Mouse (Mus musculus): ENCODE measurements at regions not wholly inside any gene's neighbourhood (a gene's known extent, or its start where the extent isn't known, plus 50 kb on each side); places are given as distances from the start of the nearest gene placed in this dataset.
"Not testable (repeated sequence)": the region's sequence is repeated elsewhere in the genome, so short reads cannot be mapped to it uniquely, and the experiment has no call there.

DNA sequence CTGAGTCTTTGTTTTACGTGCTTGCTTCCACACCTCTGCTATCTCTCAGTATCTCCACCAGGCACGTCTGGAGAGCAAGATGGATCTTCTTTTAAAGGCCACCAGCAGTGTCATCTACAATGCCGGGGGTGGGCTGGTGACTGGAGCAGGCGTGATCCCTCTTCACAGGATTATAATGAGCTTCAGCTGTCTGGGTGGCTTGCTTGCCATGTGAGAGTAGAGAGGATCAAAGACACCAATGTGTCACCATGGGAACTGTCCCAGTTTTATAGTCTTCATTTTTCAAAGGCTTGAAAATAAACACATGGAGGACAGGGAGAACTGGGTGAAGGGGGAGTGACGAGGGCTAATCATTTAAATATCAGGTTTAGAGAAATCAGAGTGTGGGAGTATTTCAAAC, 131.6 kb upstream of the Klf4 start:
- peak; percentile 65 for DNase-seq

DNA sequence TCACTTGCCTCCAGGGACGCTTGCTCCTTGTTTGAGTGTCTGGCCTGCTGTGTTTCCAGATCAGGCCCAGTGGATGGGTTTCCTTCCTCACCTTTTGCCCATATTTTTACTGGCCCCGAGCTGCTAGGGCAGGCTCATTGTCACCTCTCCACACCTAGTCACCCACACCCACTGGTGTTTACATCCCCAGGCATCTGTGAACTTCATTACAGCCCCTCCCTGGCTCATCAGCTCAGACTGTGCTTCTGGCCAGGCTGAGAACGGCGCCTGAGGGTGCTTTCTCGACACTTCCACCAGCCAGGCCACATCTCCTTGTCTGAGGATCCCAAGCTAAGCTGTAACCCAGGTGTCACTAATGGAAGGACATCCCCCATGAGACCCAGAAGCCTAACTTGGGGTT, 129.8 kb upstream of the Klf4 start:
- DNase-seq: no peak

DNA sequence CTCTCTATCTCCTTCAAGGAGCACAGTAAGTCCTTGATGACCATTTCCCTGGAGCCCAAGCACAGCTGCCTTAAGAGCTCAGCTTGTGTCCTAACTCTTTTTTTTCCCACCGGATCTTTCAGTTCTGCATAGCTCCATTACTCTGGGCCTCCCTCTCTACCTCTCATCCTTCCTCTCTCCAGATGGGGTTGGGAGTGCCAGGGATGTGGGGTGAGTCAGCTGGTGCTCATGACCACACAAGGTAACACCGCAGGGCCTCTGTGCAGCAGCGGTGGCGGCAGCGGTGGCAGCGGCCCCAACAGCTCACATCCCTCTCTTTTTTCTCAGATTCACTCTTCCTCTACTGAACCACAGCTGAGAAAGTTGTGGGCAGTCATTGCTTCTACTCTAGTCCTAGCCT, 126.6 kb upstream of the Klf4 start:
- no peak for DNase-seq

DNA sequence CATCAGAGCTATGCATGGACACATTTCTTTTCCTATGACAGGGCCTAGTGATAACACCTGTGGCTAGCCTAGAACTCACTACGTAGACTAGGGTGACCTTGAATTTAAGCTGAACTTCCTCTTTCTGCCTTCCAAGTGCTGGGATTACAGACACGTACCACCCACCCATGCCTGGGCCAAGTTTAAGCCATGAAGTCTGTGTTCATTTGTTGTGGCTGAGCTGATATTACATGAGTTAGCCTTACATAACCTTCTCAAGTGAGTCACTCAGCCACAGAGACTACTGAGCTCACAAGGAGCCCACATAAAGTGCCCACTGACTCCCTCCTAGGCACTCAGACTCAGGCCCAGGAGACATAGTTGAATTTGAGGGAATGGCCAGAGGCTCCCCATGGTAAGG, 123.1 kb upstream of the Klf4 start:
- DNase-seq: no peak

DNA sequence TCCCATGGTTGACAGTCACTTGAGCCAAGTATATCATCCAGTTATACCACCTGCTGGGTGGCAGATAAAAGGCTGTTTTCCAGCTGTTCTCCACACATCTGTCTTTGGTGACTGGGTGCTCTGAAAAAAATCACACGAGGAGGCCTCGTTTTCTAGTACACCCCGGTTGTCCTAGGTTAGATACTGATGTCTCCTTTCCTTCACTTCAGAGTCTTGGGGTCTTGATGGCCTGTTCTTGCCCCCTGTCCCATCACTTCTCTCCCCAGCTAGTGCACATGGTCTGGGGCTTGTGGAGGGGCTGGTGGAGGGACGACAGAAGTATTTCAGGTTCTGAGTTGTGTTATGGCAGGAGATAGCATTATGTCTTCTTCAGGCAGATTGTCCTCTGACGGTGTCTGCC, 120.4 kb upstream of the Klf4 start:
- DNase-seq: no peak

DNA sequence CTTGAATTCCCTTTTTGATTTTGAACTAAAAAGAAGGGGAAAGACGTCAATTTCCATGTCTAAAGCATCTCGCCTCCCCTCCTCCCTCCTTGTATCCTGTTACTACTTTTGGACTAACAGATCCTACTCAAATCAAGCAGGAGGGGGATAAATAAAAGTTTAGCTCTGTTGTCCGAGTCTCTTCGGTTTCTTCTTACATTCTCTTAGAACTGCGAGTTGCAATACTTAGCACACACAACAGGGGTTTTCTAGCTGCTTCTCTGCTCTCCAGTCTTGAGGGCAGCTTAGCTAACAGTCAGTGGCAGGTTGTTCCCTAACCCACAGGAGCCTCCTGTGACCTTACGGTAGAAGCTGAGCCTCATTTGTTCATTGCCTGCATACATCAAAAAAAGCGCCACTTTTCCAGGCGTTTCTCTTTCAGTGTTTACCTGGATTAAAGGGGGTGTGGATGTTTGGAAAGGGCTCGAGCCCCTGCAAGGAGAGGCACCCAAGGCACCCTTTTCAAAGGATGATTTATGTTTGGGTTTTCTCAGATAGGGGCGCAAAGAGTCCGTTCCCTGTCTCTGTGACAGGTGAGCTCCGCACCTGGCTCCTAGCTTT, 119.6 kb upstream of the Klf4 start:
- DNase-seq: no peak

DNA sequence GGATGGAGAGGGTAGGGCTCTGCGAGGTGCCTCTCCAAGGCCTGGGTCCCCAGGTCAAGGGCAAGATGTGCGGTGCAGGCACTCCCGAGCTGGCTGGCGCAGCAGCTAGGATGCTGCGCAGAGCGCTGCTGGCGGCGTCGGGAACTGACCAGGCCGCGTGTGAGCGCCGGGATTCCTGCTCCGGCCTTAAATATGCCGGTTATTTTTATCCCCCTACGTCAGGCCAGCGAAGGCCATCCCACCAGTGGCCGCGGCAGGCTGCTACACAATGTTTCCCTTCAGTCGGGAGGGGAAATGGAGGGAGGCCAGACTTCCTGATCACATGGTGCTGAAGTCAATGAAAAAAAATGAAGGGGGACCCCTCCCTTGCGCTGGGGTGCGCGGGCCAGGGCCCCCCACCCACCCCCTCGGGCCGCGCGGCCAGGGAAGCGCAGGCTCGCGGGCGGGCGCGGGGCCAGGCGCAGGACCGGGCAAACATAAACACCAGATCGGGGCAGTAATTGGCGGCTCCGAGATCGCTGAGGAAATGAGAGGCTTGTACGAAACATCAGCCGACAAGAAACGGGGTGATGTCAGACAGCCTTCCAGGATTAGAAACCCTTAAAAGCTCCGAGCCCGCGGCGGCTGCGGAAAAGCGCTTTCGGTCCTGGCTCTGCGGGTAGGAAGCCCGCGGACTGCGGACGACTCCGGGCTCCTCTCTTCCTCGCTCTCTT, 118.9 kb upstream of the Klf4 start:
- peak; percentile 91 for DNase-seq

DNA sequence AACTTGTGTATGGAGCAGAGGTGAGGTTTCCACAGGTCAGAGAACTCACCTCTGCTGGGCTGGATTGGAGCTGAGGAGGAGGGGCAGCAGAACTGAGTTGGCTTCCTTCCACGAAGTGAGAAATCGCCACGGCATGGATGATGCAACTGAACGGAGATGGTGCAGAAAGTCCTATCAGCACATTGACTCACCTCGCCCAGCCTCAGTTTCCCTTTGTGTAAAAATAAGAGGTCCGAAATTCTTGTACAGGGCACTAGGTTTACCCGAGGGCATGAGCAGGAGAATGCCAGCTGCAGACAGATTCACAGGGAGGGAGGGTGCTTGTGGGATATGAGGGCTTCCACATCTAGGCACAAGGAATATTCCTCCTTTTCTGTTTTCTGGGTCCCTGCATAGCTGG, 117.9 kb upstream of the Klf4 start:
- DNase-seq: no peak

DNA sequence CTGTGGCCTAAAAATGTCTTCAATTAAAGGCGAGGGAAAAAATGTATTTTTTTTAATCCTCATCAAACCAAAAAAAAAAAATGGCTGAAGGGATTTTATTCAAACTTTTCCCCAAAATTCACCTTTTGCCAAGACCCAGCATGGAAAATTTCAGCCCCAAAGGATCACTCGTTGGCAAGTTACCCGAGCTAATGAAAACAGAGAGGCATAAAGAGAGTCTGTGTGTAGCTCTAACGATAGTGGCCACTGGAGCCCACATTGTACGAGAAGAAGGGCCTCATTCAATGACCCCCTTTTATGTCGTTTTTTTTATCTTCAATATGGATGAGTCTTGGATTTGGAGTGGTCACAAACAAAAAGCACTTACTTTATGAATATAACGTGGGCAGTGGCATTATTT, 116.1 kb upstream of the Klf4 start:
- no peak for DNase-seq

DNA sequence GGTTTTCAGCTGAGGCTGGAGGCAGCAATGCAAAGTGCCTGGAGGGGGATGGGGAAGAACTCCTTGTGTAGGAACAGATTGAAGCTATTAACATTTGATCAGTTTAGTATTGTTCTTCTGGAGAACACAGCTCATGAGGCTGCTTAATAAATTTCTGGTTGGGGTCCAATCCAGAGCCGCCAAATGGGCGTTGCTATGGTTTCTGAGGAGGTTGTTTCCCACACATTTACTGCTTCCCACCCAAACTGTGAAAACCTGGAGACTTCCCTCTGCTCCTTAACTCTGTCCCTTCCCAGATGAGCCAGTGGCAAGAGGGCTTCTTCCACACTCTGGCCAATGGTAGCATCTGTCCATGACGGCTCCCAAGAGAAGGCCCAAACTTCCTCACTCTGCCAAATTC, 113.2 kb upstream of the Klf4 start:
- no peak for DNase-seq

DNA sequence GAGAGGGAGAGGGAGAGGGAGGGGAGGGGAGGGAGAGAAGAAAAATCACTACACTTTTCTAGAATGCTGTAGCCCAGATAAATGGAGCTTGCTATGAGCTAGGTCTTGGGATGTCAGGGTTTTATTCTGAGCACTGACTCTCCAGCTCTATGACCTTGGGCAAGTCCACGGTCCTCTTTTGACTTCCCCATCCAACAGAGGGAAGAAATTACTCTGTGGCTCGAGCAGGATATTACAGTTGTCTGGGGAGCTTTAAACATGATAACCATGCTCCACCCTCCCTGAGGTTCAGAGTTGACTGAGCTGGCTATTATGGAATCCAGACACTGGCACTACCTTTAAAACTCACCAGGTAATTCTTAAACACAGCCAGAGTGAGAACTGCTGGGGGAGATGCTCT, 112.6 kb upstream of the Klf4 start:
- no peak for DNase-seq

DNA sequence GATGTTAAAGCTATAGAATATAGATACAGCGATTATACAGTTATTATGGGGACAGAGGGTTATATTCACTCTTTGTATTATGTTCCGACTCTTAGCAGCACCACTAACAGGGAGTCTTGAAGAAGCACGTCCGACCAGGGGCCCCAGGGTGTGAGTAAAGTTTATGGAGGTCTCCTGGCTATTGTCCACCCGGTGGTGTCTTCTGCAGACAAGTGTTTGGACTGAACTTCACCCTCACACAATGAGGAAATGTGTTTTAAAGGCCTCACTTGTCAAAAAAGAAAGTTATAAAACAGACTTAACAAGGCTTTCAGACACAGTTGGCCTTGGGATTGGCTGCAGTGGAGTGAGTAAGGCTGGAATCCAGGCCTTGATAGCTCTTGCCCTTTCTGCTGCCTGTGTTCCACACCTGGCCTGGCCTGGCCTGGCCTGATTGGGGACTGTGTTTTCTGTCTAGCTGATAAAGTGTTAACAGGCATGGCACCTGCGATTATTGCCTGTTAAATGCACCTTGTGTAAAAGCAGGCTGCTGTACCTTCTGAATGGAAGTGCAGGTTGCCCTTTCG, 102.8 kb upstream of the Klf4 start:
- no peak for DNase-seq

DNA sequence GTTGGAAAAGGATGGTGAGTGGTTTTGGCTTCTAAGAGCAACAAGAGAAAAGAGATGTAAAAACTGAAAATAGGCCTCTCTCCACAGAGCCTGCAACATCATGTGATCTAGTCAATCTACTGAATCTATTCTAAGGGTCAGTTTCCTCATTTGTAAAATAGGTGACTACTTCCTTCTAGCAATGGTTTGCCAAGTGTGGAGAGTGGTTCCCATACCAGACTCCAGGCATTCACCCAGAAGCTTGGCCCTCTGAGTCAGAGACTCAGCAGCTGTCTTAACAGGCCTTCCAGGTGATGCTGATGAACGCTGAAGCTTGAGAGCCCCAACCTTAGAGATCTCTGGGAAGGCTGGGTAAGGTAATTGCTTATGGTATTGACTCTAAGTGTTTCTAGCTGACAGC, 98.9 kb upstream of the Klf4 start:
- no peak for DNase-seq

DNA sequence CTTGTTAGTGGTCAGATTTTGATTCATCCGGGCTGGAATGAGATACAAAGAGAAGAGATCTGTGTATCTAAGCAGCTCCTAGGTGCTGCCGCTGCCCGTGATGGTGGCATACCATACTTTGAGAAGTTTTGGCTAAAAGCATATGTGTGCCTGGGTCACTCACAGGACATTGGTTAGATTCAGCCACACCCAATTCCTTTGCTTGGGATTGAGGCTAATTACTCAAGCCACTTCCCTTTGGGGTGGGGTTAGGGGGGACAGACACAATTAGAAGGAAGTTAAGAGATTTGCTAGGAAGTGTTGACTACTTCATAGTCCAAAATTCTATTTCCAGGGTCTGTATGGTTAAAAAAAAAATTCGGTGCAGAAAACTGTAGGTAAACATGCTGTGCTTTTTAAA, 97.9 kb upstream of the Klf4 start:
- not testable (repeated sequence) for DNase-seq

DNA sequence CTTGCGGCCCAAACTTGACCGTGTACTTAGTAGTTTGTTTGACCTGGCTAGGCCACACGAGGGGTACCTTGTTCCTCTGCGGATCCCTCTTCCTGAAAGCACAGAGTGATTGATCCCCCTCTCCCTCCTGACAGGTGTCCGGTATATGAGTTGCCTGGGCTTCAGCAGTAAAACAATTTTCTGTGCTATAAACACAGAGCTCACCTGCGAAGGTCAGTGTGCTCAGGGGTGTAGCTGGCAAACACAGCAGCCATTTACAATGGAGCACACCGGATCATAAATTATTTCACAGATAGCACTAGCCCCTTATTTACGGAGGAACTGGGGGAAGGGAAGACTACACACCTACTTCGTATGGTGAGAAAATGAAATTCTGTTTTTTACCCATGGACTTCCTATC, 92.5 kb upstream of the Klf4 start:
- no peak for DNase-seq

DNA sequence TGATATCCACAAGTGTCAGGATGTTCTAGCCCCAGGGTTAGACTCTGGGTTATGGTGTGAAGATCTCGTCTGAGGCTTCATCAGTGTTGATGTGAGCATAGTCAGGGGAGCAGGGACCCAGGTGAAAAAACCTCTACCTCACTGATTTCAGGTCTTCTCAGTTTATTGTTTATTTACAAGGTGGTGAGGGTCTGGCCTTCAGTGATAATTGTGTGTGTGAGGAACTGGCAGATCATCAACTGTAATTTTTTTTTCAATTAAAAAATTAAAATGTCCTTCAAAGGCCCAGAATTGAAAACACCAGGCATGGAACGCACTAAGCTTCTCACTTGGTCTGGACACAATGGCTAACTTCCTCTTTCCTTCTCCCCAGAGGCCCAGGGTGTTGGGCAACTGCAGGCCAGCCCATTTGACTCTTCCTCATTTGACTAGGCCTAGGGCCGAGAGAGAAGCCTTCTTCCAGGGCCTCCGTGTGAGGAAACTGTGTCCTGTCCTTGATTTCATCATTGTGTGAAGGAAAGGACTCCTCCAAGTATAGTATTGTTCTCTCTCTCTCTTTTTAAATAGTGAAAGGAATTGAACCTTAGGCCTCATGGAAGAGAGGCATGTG, 91.0 kb upstream of the Klf4 start:
- peak; percentile 65 for DNase-seq

DNA sequence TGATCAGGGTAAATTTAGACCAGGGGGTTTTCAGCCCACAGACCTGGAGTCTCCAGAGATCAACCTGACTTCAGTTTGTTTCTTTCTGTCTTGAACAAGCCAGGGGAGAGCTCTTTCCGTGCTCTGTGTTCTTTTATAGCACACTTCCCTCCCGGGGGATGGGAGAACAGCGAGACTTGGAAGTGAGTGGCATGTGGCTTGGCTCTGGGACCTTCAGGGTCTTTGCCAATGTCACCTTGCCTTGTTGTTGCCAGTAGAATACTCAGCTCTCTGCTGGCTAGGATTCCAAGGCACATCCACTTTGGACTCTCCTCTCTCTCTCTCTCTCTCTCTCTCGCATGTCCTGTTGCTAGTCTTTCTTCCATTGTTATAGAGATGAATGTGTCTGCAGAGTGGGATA, 90.4 kb upstream of the Klf4 start:
- DNase-seq: no peak

DNA sequence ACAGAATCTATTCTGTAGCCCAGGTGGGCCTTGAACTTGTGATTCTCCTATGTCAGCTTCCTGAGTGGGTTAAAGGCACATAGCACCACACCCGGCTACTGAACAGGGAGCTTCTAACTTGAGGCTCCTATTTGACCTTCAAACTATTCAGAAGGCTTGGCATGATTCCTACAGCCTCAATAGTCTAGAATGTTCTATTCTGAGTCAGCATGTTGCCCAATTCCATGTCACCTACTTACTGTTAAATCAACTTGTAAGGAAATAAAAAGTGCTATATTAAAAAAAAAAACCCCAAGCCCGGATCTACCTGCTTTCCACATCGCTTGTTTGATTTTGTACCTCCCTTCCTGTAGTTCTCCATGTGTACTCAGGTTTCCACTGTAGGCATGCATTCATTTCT, 87.6 kb upstream of the Klf4 start:
- no peak for DNase-seq

DNA sequence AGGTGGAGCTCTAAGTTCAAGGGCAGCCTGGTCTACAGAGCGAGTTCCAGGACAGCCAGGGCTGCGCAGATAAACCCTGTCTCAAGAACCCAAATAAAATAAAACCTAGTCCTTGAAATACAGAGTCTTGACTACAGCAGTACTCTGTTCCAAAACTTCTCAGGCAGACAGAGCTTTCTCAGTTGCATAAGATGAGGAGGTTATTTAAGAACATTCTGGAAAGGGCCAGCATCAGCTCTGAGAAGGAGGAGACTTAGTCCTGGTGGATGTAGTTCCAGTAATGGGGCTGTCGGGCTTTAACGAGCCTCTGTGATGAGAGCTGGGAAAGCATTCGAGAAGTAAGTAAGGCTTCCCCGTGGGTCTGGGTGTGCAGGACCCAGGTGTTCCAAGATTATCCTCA, 83.5 kb upstream of the Klf4 start:
- DNase-seq: no peak

DNA sequence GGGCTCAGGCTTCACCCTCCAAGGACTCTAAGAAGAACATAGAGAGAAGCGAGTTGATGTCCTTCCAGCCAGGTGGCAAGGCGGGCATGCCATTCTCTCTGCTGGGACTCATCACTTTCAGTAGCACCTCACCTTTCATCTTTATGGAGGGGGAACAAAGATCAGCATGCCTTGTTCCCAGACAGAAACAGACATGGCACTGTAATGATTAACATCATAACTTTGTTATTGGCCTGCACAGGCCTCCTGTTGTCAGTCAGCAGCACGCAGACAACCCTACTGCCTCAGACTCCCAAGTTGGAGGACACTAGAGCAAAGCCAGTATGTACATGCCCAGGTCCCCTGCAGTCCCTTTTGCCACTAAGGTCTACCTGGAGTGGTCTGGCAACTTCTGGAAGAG, 81.3 kb upstream of the Klf4 start:
- DNase-seq: no peak

DNA sequence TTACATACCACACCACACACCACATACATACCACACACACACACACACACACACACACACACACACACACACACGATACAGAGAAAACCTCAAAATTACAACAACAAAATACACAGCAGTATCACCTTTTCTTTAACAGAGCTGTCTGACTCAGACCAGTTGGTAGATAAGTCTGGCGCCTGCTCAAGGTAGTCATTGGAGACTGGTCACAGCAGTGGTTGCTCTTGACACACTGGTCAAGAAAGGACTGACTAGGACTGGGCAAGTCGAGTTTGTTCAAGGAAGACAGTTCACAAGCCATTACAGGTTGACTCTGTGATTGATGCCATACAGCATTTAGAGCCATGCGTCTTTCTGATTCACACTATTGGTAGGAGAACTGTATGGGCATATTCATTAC, 78.7 kb upstream of the Klf4 start:
- DNase-seq: no peak

DNA sequence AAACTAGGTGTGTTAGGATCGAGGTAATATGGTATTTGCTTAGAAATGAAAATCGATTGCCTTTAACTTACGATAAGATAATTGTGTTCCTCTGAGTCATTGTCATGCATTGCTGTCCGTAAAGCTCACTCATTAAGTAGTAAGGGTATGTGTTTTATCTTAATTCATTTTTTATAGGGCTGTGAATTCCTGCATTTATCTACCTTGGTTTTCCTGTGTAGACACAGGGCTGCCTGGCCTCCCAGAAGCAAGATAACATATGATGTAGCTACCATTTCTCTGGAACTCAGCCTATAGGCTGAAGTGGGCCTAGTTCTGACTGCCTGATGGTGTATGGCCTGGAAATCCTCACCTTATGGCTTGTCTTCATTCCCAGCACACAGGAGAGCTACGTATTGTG, 76.9 kb upstream of the Klf4 start:
- DNase-seq: no peak

DNA sequence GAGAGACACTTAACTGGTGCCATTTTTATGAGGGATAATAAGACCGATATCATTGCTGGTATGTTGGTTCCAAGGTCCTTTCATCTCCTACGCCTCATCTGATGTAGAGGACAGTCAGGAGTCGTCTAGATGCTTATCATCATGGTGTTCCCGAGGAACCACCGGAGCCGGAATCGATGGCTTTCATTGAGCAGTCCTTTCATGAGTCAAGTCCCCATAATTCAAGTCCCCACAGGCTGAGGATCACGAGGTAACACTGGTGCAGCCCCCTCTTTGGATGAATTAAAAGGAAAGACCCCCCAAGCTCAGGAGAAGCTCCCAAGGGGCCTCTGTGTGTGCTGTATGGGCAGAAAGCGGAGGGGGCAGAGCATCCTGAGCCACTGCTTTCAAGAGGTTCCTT, 73.3 kb upstream of the Klf4 start:
- no peak for DNase-seq

DNA sequence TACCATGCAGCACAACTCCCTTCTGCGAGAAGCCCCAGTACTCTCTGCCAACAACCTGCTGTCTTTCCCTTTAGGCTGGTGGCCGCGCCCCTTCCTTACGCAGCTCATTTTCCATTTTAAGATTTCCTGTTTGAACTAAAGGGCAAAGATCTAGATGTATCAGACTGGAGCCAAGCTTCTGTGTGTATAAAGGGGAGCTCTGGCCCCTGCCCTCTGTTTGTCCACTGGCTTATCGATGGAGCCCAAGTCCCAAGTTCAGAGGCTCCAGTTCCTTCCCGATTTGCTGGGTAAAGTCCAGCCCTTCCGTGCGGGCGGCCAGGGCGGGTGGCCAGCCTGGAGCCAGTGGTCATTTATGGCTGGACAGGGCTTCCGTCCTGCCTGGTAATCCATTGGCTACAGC, 72.6 kb upstream of the Klf4 start:
- no peak for DNase-seq
